Mouse (Mus musculus): Measurements from ENCODE around the gene Adora1. TPM values are rescaled to one million over a fixed set of nuclear protein-coding genes. Genes with fewer than 3 reads are reported as not detected.

The Adora1 gene
- polyA plus RNA-seq, 1 experiment from 2014 or later, result 8.4 TPM

GRCm38 (mm10) chr1:134222122-134223055 lies 12.8 kb downstream of the Adora1 start:
- Histone ChIP-seq H3K4me1 (replicated peaks; ENCODE audit: control insufficient read depth, insufficient read depth, low read length) (peaks cover 7% of the 10 kb centered on the region; the same call in 1 of the 2 replicates), H3K9ac (ENCODE audit: low read length) (no peak overlapping the region), H3K36me3 (ENCODE audit: control insufficient read depth, insufficient read depth, low read length) (no peaks in the 10 kb centered on the region), H3K9me3 (ENCODE audit: control insufficient read depth, low read length) (no peaks in the 10 kb centered on the region), H3K27ac (ENCODE audit: low read length) (no peak overlapping the region), H3K4me2 (ENCODE audit: low read depth, low read length) (no peak overlapping the region), H3K27me3 (ENCODE audit: control insufficient read depth, insufficient read depth, low read depth, low read length) (no peaks in the 10 kb centered on the region), H3K4me3 (ENCODE audit: low read length) (no peak overlapping the region)
- WGBS, result 34% methylated on average over 8 of the region's 8 CpGs
- peak; percentile 77 for ATAC-seq (ENCODE audit: low read depth)

- no peaks in the 10 kb centered on the region for H3K27me3 ChIP-seq (ENCODE audit: control insufficient read depth, insufficient read depth, low read depth, low read length)
- peaks cover 8% of the 10 kb centered on the region; the same call in 1 of the 2 replicates for H3K4me1 ChIP-seq (replicated peaks; ENCODE audit: control insufficient read depth, insufficient read depth, low read length)
- H3K4me2 ChIP-seq (ENCODE audit: low read depth, low read length), result no peak overlapping the region
- H3K4me3 ChIP-seq (ENCODE audit: low read length), result no peak overlapping the region
- WGBS, result 64% methylated on average over 1 of the region's 1 CpGs
- ATAC-seq (ENCODE audit: low read depth), result no peak
- no peaks in the 10 kb centered on the region for H3K9me3 ChIP-seq (ENCODE audit: control insufficient read depth, low read length)
- H3K36me3 ChIP-seq (ENCODE audit: control insufficient read depth, insufficient read depth, low read length), result no peaks in the 10 kb centered on the region
- no peak overlapping the region for H3K27ac ChIP-seq (ENCODE audit: low read length)
- no peak overlapping the region for H3K9ac ChIP-seq (ENCODE audit: low read length)
These were observed 14.1 kb downstream of the Adora1 start for GRCm38 (mm10) chr1:134221172-134221571.

GRCm38 (mm10) chr1:134219608-134220007 lies 15.6 kb downstream of the Adora1 start:
- WGBS, result 85% methylated on average over 5 of the region's 5 CpGs
- Histone ChIP-seq H3K4me2 (ENCODE audit: low read depth, low read length) (no peak overlapping the region), H3K36me3 (ENCODE audit: control insufficient read depth, insufficient read depth, low read length) (no peaks in the 10 kb centered on the region), H3K4me3 (ENCODE audit: low read length) (no peak overlapping the region), H3K9ac (ENCODE audit: low read length) (no peak overlapping the region), H3K4me1 (replicated peaks; ENCODE audit: control insufficient read depth, insufficient read depth, low read length) (peaks cover 8% of the 10 kb centered on the region; the same call in 1 of the 2 replicates), H3K27me3 (ENCODE audit: control insufficient read depth, insufficient read depth, low read depth, low read length) (no peaks in the 10 kb centered on the region), H3K9me3 (ENCODE audit: control insufficient read depth, low read length) (no peaks in the 10 kb centered on the region), H3K27ac (ENCODE audit: low read length) (no peak overlapping the region)
- ATAC-seq (ENCODE audit: low read depth), result no peak

GRCm38 (mm10) chr1:134217942-134218341 lies 17.3 kb downstream of the Adora1 start:
- 73% methylated on average over 3 of the region's 3 CpGs for WGBS
- Histone ChIP-seq H3K4me1 (replicated peaks; ENCODE audit: control insufficient read depth, insufficient read depth, low read length) (peaks cover 8% of the 10 kb centered on the region; the same call in 1 of the 2 replicates), H3K36me3 (ENCODE audit: control insufficient read depth, insufficient read depth, low read length) (no peaks in the 10 kb centered on the region), H3K9ac (ENCODE audit: low read length) (no peak overlapping the region), H3K27me3 (ENCODE audit: control insufficient read depth, insufficient read depth, low read depth, low read length) (no peaks in the 10 kb centered on the region), H3K4me2 (ENCODE audit: low read depth, low read length) (no peak overlapping the region), H3K4me3 (ENCODE audit: low read length) (no peak overlapping the region), H3K27ac (ENCODE audit: low read length) (no peak overlapping the region), H3K9me3 (ENCODE audit: control insufficient read depth, low read length) (no peaks in the 10 kb centered on the region)
- ATAC-seq (ENCODE audit: low read depth), result no peak

GRCm38 (mm10) chr1:134217028-134217481 lies 18.2 kb downstream of the Adora1 start:
- H3K27ac ChIP-seq (ENCODE audit: low read length), result no peak overlapping the region
- peak; percentile 58; the same call in 1 of the 2 replicates for ATAC-seq (ENCODE audit: low read depth)
- peaks cover 3% of the 10 kb centered on the region; the same call in 1 of the 2 replicates for H3K4me1 ChIP-seq (replicated peaks; ENCODE audit: control insufficient read depth, insufficient read depth, low read length)

GRCm38 (mm10) chr1:134216629-134216971 lies 18.6 kb downstream of the Adora1 start:
- no peak for ATAC-seq (ENCODE audit: low read depth)
- 87% methylated on average over 2 of the region's 2 CpGs for WGBS
- no peak overlapping the region for H3K27ac ChIP-seq (ENCODE audit: low read length)
- no peak overlapping the region for H3K4me2 ChIP-seq (ENCODE audit: low read depth, low read length)
- H3K4me1 ChIP-seq (replicated peaks; ENCODE audit: control insufficient read depth, insufficient read depth, low read length), result peaks cover 3% of the 10 kb centered on the region; the same call in 1 of the 2 replicates
- H3K36me3 ChIP-seq (ENCODE audit: control insufficient read depth, insufficient read depth, low read length), result no peaks in the 10 kb centered on the region
- no peak overlapping the region for H3K4me3 ChIP-seq (ENCODE audit: low read length)
- H3K27me3 ChIP-seq (ENCODE audit: control insufficient read depth, insufficient read depth, low read depth, low read length), result no peaks in the 10 kb centered on the region
- no peaks in the 10 kb centered on the region for H3K9me3 ChIP-seq (ENCODE audit: control insufficient read depth, low read length)
- no peak overlapping the region for H3K9ac ChIP-seq (ENCODE audit: low read length)

More at GRCm38 (mm10) chr1:134217028-134217481, 18.2 kb downstream of the Adora1 start:
- no peak overlapping the region for H3K4me2 ChIP-seq (ENCODE audit: low read depth, low read length)
- H3K36me3 ChIP-seq (ENCODE audit: control insufficient read depth, insufficient read depth, low read length), result no peaks in the 10 kb centered on the region
- no peaks in the 10 kb centered on the region for H3K27me3 ChIP-seq (ENCODE audit: control insufficient read depth, insufficient read depth, low read depth, low read length)
- H3K4me3 ChIP-seq (ENCODE audit: low read length), result no peak overlapping the region
- H3K9ac ChIP-seq (ENCODE audit: low read length), result no peak overlapping the region
- no peaks in the 10 kb centered on the region for H3K9me3 ChIP-seq (ENCODE audit: control insufficient read depth, low read length)
- 41% methylated on average over 12 of the region's 12 CpGs for WGBS

- 39% methylated on average over 11 of the region's 11 CpGs for WGBS
- H3K4me1 ChIP-seq (replicated peaks; ENCODE audit: control insufficient read depth, insufficient read depth, low read length), result peaks cover 9% of the 10 kb centered on the region
These were observed 19.2 kb downstream of the Adora1 start for GRCm38 (mm10) chr1:134215751-134216628.

GRCm38 (mm10) chr1:134215059-134215458 lies 20.2 kb downstream of the Adora1 start:
- H3K36me3 ChIP-seq (ENCODE audit: control insufficient read depth, insufficient read depth, low read length), result no peaks in the 10 kb centered on the region
- no peak overlapping the region for H3K4me3 ChIP-seq (ENCODE audit: low read length)
- H3K9ac ChIP-seq (ENCODE audit: low read length), result no peak overlapping the region
- H3K4me2 ChIP-seq (ENCODE audit: low read depth, low read length), result no peak overlapping the region
- H3K9me3 ChIP-seq (ENCODE audit: control insufficient read depth, low read length), result no peaks in the 10 kb centered on the region
- ATAC-seq (ENCODE audit: low read depth), result no peak
- H3K27ac ChIP-seq (ENCODE audit: low read length), result no peak overlapping the region
- H3K27me3 ChIP-seq (ENCODE audit: control insufficient read depth, insufficient read depth, low read depth, low read length), result no peaks in the 10 kb centered on the region
- WGBS, result 69% methylated on average over 7 of the region's 7 CpGs
- H3K4me1 ChIP-seq (replicated peaks; ENCODE audit: control insufficient read depth, insufficient read depth, low read length), result peaks cover 12% of the 10 kb centered on the region

More at GRCm38 (mm10) chr1:134215751-134216628, 19.2 kb downstream of the Adora1 start:
- H3K27me3 ChIP-seq (ENCODE audit: control insufficient read depth, insufficient read depth, low read depth, low read length), result no peaks in the 10 kb centered on the region
- ATAC-seq (ENCODE audit: low read depth), result no peak
- H3K27ac ChIP-seq (ENCODE audit: low read length), result no peak overlapping the region
- H3K4me2 ChIP-seq (ENCODE audit: low read depth, low read length), result no peak overlapping the region
- no peak overlapping the region for H3K9ac ChIP-seq (ENCODE audit: low read length)
- H3K36me3 ChIP-seq (ENCODE audit: control insufficient read depth, insufficient read depth, low read length), result no peaks in the 10 kb centered on the region
- H3K9me3 ChIP-seq (ENCODE audit: control insufficient read depth, low read length), result no peaks in the 10 kb centered on the region
- no peak overlapping the region for H3K4me3 ChIP-seq (ENCODE audit: low read length)

- Histone ChIP-seq H3K9me3 (ENCODE audit: control insufficient read depth, low read length) (no peaks in the 10 kb centered on the region), H3K36me3 (ENCODE audit: control insufficient read depth, insufficient read depth, low read length) (no peaks in the 10 kb centered on the region), H3K27me3 (ENCODE audit: control insufficient read depth, insufficient read depth, low read depth, low read length) (no peaks in the 10 kb centered on the region), H3K27ac (ENCODE audit: low read length) (no peak overlapping the region), H3K9ac (ENCODE audit: low read length) (no peak overlapping the region), H3K4me3 (ENCODE audit: low read length) (no peak overlapping the region), H3K4me2 (ENCODE audit: low read depth, low read length) (no peak overlapping the region), H3K4me1 (replicated peaks; ENCODE audit: control insufficient read depth, insufficient read depth, low read length) (peaks cover 12% of the 10 kb centered on the region)
- no peak for ATAC-seq (ENCODE audit: low read depth)
- WGBS, result 43% methylated on average over 7 of the region's 7 CpGs
These were observed 21.8 kb downstream of the Adora1 start for GRCm38 (mm10) chr1:134213405-134213804.
